Mouse (Mus musculus): ENCODE results near the gene Bcl10.
"Not testable (repeated sequence)": the region's sequence is repeated elsewhere in the genome, so short reads cannot be mapped to it uniquely, and the experiment has no call there.

Gene Bcl10

DNA sequence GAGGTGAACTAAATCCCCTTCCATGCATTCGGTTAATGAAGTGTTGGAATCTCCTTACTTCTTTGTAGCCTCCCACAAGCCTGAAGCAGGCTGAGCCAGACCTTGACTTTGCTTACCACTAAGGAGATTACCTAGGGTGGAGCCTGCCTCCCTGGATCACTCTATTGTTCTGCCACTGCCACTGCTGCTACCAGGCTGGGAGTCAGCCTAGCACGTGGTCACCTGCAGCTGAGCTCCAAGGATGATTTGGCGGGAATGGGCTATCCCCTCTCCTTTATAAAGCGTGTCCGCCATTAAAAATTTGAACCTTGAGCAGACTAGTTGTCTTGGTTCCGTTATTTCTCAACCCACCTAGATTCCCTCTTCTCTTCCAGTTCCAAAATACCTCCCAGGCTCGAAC is 8.7 kb upstream of the Bcl10 start:
- not testable (repeated sequence) for DNase-seq (ENCODE audit: low spot score in 2 of 2)

- DNase-seq (ENCODE audit: low spot score in 2 of 2), result no peak
Measured at GRCm38 (mm10) chr3:145916374-145916773, 6.2 kb upstream of the Bcl10 start.

- no peak for DNase-seq (ENCODE audit: low spot score in 2 of 2)
Measured at GRCm38 (mm10) chr3:145916826-145917225, 5.8 kb upstream of the Bcl10 start.

- no peak for DNase-seq (ENCODE audit: low spot score in 2 of 2)
Measured at GRCm38 (mm10) chr3:145922971-145923370, 367 bp downstream of the Bcl10 start.

- DNase-seq (ENCODE audit: low spot score in 2 of 2), result peak; percentile 98
Measured at GRCm38 (mm10) chr3:145923874-145924577, 1.4 kb downstream of the Bcl10 start.

GRCm38 (mm10) chr3:145924649-145925337 is 2.2 kb downstream of the Bcl10 start:
- peak; percentile 41 to 62 for DNase-seq (ENCODE audit: low spot score in 2 of 2)

- no peak for DNase-seq (ENCODE audit: low spot score in 2 of 2)
Measured at GRCm38 (mm10) chr3:145925506-145925905, 2.9 kb downstream of the Bcl10 start.

DNA sequence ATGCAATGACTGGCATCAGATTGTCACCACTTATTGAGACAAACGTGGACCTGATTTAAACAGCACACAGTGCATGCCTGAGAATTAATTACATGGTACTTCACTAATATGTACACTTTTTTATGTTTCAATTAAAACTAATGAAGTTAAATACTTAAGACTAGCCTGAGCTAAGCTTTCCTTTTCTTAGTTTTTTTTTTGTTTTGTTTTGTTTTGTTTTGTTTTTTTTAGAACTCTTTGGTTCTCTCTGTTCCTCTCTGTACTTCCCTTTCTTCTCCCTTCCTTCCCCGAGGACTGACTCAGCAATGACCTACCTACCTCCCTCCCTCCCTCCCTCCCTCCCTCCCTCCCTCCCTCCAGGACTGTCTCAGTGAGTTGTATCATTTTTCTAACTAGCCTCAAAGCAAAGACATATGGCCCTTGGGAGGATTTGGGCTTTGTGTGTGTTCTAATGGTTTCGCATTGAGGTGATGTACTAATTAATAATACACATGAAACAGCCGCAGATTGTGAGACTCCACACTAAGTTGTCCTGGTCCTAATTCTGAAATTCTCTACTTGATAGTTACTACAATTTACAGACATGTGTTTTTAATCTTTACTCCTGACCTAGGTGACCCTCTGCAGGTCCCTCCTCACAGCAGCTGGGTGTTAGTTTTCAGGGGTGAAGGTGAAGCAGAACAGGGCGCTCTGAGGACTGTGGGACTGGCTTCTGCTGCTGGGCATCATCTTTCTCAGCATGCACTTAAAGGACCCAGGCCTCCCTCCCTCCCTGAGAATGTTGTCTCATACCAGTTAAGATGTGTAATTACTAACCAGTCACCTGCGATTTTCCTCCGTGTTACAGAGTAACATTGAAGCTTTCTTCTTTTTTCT is 7.2 kb downstream of the Bcl10 start:
- no peak for DNase-seq (ENCODE audit: low spot score in 2 of 2)

DNA sequence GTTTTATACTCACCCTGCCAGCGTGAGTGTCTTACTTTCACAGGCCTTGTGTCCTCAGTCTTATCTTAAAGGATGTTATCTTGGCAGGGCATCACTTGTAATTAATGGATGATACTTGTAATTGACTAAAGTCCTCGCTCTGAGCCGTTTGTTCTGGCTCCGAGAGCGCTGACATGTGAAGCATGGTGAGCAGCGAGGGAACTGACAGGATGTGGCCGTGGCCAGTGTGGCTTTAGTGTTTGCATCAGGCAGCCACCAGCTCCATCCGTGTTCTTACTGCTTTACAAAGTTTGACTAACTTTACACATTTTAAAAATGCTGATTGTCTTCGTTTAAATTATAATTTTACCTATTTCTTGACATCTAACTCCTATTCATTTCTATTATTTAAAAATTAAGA is 11.2 kb downstream of the Bcl10 start:
- no peak for DNase-seq (ENCODE audit: low spot score in 2 of 2)

DNA sequence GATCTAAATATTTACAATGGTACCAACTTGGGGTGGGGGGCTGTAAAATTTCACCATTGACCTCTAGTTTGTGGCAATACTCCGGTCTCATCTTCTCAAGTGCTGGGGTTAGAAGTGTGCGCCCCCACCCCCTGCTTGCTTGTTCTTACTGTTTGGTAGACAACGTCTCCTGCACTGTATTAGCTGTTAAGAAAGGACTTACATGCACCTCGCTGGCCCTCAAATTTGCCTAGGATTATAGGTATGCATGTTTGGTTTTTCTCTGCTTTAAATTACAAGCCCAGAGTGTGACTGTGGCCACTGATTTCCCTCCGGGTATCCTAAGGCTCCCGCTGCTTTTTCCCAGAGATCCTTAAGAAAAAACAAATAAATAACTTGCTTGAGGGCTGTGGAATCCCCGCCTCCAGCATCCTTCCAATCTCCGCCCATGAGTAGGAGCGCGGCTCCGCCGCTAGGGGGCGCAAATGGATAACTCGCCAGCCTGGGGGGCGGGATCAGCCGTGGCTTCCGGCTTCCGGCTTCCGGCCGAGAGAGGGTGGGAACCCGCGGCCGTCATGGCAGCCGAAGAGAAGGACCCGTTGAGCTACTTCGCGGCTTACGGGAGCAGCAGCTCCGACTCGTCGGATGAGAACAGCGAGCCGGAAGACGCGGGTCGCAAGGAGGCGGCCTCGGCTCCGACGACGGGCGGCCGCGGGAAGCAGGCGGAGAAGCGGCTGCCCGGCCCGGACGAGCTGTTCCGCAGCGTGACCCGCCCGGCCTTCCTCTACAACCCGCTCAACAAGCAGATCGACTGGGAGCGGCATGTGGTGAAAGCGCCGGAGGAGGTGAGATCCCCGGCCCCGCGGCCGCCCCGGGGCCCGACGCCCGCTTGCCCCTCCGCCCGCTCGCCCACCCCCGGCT is 15.2 kb downstream of the Bcl10 start, which contains the start of gene 2410004B18Rik:
2410004B18Rik (plus strand) TSS at position 510 of the 900 bp plus-strand sequence.
- DNase-seq (ENCODE audit: low spot score in 2 of 2), result peak; percentile 80 to 95

- DNase-seq (ENCODE audit: low spot score in 2 of 2), result peak; percentile 20 to 28
Measured at GRCm38 (mm10) chr3:145938405-145939349, 16.1 kb downstream of the Bcl10 start.

DNA sequence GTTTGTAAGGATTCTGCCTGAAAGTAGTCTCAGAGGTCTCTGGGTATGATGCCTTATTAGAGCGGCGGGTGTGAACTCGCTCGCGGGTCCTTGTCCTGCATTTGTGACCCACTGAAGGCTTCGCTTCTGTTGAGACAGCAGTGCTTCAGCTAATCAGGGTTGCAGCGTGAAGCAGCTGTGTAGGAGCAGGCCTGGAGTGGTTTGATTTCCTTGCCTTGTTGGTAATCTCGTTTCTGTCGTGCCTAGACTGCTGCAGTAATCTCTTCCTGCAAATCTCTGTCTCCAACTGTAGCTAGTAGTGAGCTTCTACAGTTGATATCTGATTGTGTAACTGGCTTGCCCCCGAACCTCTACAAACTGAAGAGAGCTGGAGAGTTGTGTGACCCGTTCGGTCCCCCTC is 16.8 kb downstream of the Bcl10 start:
- DNase-seq (ENCODE audit: low spot score in 2 of 2), result no peak

DNA sequence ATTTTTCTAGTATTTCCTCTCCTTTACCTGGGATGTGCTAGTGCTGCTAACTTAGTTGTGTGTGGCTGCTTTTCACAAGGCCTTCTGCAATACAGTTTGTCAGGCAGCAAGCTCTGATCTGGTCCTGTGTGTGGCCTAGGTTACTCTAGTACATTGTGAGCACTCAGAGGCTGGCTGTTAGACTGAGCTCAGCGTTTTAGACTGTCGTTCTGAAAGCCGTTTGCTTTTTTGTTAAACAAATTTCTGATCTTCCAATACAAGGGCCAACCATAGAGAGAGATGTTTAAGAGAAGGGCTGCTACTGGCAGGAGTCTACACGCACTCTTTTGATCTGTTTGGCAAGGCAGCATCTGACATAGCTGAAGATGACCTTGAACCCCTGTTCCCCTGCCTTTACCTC is 17.4 kb downstream of the Bcl10 start:
- no peak for DNase-seq (ENCODE audit: low spot score in 2 of 2)

- peak in 1 of 2 experiments; percentile 53 for DNase-seq (ENCODE audit: low spot score in 2 of 2)
Measured at GRCm38 (mm10) chr3:145941971-145942370, 19.4 kb downstream of the Bcl10 start.

DNA sequence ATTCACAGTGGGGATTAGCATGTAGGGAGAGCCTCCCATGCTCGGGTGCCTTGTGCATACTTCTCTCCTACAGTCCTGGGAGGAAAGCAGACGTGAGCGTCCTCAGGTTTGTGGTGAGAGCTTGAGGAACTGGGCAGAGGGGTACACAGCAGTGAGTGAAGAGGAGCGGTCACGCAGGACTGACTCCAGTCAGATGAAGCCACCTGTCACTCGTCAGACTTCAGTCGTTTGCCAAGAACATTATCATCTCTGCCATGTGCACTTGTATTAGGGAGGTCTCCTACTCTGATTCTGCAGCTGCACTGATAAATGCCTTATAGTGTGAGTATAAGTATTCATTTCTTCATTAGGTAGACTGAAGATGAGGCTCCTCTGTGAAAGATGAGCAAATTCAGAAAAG is 21.7 kb downstream of the Bcl10 start:
- DNase-seq (ENCODE audit: low spot score in 2 of 2), result no peak

DNA sequence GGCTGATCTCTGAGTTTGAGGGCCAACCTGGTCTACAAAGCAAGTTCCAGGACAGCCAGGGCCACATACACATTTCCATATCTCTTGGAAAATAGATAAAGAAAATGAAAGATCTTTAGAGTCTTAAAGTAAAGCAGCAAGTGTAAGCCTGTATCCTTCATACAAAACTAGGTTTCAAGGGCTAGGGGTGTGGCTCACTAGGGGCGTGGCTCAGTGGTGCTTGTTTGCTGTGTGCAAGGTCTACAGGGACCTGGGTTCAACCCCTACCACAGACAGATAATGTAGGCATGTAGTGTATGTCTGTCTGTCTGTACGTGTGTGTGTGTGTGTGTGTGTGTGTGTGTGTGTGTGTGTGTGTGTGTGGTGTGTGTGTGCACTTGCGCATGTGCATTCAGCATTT is 23.3 kb downstream of the Bcl10 start:
- DNase-seq (ENCODE audit: low spot score in 2 of 2), result no peak

DNA sequence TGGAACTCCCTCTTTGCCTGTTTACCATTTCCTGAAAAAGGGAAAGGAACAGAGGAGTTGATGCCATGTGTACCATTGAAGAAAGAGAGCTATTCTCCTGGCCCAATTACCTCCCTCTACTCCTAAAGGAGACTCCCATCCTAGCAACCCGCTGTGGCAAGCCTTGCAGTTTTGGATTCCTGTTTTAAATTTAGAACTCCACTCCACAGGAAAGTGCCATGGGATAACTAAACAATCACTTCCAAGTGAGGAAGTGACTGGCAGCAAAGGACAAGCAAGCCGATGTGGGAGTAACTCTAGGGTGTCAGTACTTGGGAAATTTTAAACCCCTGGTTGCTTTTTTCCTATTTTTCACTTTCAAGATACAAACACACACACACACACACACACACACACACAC is 24.1 kb downstream of the Bcl10 start:
- DNase-seq (ENCODE audit: low spot score in 2 of 2), result no peak

DNA sequence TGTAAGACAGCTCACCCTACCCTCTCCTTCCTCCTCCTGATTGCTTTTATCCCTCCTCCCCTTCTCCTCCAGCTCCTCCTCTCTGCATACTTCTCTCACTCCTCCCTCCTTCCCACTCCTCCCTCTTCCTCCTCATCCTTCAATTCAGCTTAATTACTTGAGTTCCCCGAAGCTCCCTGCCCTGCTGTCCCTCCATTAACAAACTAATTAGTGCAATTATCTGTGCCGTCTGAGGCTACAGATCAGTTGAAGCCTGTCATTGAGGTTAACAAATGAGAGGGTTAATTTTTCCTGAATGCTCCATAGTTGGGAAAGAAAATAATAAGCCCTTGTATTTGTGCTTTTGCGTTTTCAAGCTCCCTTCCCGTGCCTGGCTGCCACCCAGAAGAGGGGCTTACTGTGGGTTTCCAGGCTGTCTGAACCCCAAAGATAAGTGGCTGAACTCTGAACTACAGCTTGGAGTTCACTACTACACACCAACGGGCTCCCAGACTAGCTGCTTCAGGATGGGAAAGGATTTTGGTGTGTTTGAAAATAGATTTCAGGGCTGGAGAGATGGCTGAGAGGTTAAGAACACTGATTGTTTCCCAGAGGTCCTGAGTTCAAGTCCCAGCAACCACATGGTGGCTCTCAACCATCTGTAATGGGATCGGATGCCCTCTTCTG is 25.1 kb downstream of the Bcl10 start:
- DNase-seq (ENCODE audit: low spot score in 2 of 2), result no peak

DNA sequence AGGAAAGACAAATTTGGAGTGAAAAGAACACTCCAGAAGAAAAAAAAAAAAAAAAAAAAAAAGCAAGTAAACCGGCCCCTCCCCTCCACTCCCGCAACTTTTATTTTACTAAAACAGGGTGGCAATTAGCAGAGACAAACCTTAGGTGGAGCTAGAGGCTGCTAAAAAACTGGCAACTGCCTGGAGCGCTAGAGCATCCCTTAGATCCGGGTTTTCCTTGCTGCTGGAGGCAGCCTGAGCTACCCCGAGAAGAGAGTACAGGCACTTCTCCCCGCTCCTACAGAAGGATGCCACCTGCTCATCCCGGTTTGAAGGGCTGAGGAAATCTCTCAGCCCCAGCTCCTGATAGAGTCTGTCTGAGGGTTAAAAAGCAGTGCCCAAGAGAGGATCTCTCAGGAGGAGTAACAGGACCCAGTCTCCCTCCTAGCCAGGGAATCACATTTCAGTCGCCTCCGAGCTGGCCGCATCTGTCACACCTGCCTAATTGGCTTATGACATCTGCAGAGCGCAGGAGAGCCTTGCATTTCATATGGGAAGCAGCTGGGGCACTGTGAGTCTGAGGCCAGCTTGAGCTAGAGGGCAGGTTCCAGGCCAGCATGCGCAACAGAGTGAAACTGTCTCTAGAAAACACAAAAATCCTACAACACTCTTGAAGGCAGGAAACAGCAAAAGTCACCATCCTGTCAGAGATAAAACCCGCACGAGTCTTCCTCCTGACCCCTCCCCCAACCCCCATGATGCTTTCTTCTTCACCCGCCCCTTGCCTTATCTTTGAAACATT is 27.6 kb downstream of the Bcl10 start:
- peak in 1 of 2 experiments; percentile 19 for DNase-seq (ENCODE audit: low spot score in 2 of 2)

All from thymus, postnatal 10 days (tissue).